Mouse (Mus musculus) NIH3T3 (cell line): ENCODE results near the gene Chd6.

Experiments
- DNase-seq: peaks from one replicate; pipeline ENCODE4 v3.0.0-alpha.2; 2012; ENCODE audit warnings: low read depth

Chd6 gene

GRCm38 (mm10) chr2:161075553-161075952 lies 33.3 kb downstream of the Chd6 start:
- DNase-seq: no peak

- DNase-seq: no peak
Observed at GRCm38 (mm10) chr2:161066097-161066759, 42.6 kb downstream of the Chd6 start.

GRCm38 (mm10) chr2:161065594-161065993 lies 43.3 kb downstream of the Chd6 start:
- no peak for DNase-seq

- DNase-seq: no peak
Observed at GRCm38 (mm10) chr2:161064836-161065235, 44.0 kb downstream of the Chd6 start.

GRCm38 (mm10) chr2:161058841-161059240 lies 50.0 kb downstream of the Chd6 start:
- no peak for DNase-seq

GRCm38 (mm10) chr2:161053765-161054164 lies 55.1 kb downstream of the Chd6 start:
- no peak for DNase-seq

GRCm38 (mm10) chr2:161052175-161052574 lies 56.7 kb downstream of the Chd6 start:
- DNase-seq: no peak

- DNase-seq: no peak
Observed at GRCm38 (mm10) chr2:161049426-161049825, 59.4 kb downstream of the Chd6 start.

- DNase-seq: no peak
Observed at GRCm38 (mm10) chr2:161044492-161045201, 64.2 kb downstream of the Chd6 start.

GRCm38 (mm10) chr2:161042874-161043273 lies 66.0 kb downstream of the Chd6 start:
- no peak for DNase-seq

- peak; percentile 27 for DNase-seq
Observed at GRCm38 (mm10) chr2:161040743-161041142, 68.1 kb downstream of the Chd6 start.

- DNase-seq: no peak
Observed at GRCm38 (mm10) chr2:161037766-161038165, 71.1 kb downstream of the Chd6 start.

GRCm38 (mm10) chr2:161033141-161033540 lies 75.7 kb downstream of the Chd6 start:
- DNase-seq: no peak

GRCm38 (mm10) chr2:161032394-161032793 lies 76.5 kb downstream of the Chd6 start:
- DNase-seq: peak; percentile 36

GRCm38 (mm10) chr2:161024606-161025005 lies 84.3 kb downstream of the Chd6 start:
- DNase-seq: peak; percentile 30

- DNase-seq: peak; percentile 50
Observed at GRCm38 (mm10) chr2:161017913-161018312, 91.0 kb downstream of the Chd6 start.

GRCm38 (mm10) chr2:161012577-161013251 lies 96.2 kb downstream of the Chd6 start:
- no peak for DNase-seq

- DNase-seq: no peak
Observed at GRCm38 (mm10) chr2:161004338-161004737, 104.5 kb downstream of the Chd6 start.

- no peak for DNase-seq
Observed at GRCm38 (mm10) chr2:160996987-160997763, 111.7 kb downstream of the Chd6 start.

GRCm38 (mm10) chr2:160994181-160994580 lies 114.7 kb downstream of the Chd6 start:
- no peak for DNase-seq

- DNase-seq: no peak
Observed at GRCm38 (mm10) chr2:160992465-160992864, 116.4 kb downstream of the Chd6 start.

GRCm38 (mm10) chr2:160990339-160991070 lies 118.4 kb downstream of the Chd6 start:
- peak; percentile 18 for DNase-seq
